ENCODE assay signal across 7 mouse cellular contexts in the genomic region with DNA sequence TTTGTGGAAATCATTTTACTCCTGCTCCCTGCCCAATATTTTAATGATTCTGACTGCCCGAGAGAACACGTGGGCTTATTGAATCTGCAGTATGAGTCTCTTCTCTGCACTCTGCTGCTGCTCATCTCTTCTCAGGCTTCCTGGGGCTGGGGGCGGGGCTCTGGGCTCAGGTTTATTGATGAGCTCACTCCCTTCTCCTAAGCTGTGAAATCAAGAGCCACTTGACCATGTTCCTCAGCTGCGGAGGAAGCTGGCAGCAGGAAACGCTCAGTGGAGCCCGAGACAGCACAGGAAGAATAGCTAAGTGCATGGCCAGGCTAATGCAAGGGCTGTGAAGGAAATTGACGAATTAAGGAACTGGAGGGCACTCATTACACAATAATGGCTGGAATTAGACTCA. TPM values are rescaled to one million over a fixed set of nuclear protein-coding genes. Genes with fewer than 3 reads are reported as not detected.
DNase-seq lines count a peak whose midpoint lies in the region; ATAC-seq and TF ChIP-seq lines count a peak whose summit lies in the region.

No protein-coding gene starts in this region.

- H3K4me3 ChIP-seq in left cerebral cortex, adult 2 months: no peak overlapping the region
- no peak overlapping the region for H3K4me3 ChIP-seq in forebrain, embryonic 13.5 days
- H3K4me3 ChIP-seq in neural tube, embryonic 15.5 days (replicated peaks): no peak overlapping the region
- H3K4me3 ChIP-seq in liver, postnatal 0 days (ENCODE audit: low read depth, low read length): no peak overlapping the region

- intact Hi-C loops in left cerebral cortex, adult 2 months (cut with DNase I): no loop called here

- no peak for TF ChIP-seq EP300 in liver, postnatal 0 days (IDR thresholded peaks at IDR 0.05; ENCODE audit: low read depth)

- ATAC-seq in forebrain, embryonic 13.5 days: peak; percentile 75; the same call in 1 of the 2 replicates
- ATAC-seq in neural tube, embryonic 15.5 days (ENCODE audit: low FRiP score): peak; percentile 75
- no peak for ATAC-seq in liver, postnatal 0 days

- DNase-seq in left cerebral cortex, adult 2 months (ENCODE audit: extremely low spot score in 1 of 2, low spot score in 2 of 2): peak; percentile 29 to 35
- no peak for DNase-seq in left cerebral cortex, adult 11 months (ENCODE audit: low spot score)
- DNase-seq in kidney, postnatal 4 days: peak; percentile 19 to 35
- DNase-seq in liver, postnatal 0 days: no peak
- no peak for DNase-seq in ovary, postnatal 36 days (ENCODE audit: low spot score)

- H3K4me2 ChIP-seq in forebrain, embryonic 13.5 days: no peak overlapping the region
- peak overlapping the region; percentile 35 for H3K4me2 ChIP-seq in neural tube, embryonic 15.5 days
- no peak overlapping the region for H3K4me2 ChIP-seq in liver, postnatal 0 days (ENCODE audit: low read depth, low read length)

- H3K4me1 ChIP-seq in forebrain, embryonic 13.5 days: peaks cover 4% of the 10 kb centered on the region; the same call in 1 of the 2 replicates
- peaks cover 12% of the 10 kb centered on the region for H3K4me1 ChIP-seq in neural tube, embryonic 15.5 days
- no peaks in the 10 kb centered on the region for H3K4me1 ChIP-seq in liver, postnatal 0 days (ENCODE audit: insufficient read depth)

- 24% methylated on average over 7 of the region's 7 CpGs for WGBS in forebrain, embryonic 13.5 days
- WGBS in neural tube, embryonic 15.5 days: 16% methylated on average over 7 of the region's 7 CpGs
- WGBS in liver, postnatal 0 days (ENCODE audit: insufficient replicate concordance): 17% methylated on average over 7 of the region's 7 CpGs

- no peaks in the 10 kb centered on the region for H3K36me3 ChIP-seq in forebrain, embryonic 13.5 days (ENCODE audit: poor library complexity, severe bottlenecking)
- H3K36me3 ChIP-seq in neural tube, embryonic 15.5 days: no peaks in the 10 kb centered on the region
- no peaks in the 10 kb centered on the region for H3K36me3 ChIP-seq in liver, postnatal 0 days (replicated peaks; ENCODE audit: insufficient read depth, low read length)

- H3K9ac ChIP-seq in forebrain, embryonic 13.5 days: no peak overlapping the region
- no peak overlapping the region for H3K9ac ChIP-seq in neural tube, embryonic 15.5 days (replicated peaks)
- H3K9ac ChIP-seq in liver, postnatal 0 days (replicated peaks): no peak overlapping the region

- no peak overlapping the region for H3K27ac ChIP-seq in left cerebral cortex, adult 2 months
- H3K27ac ChIP-seq in forebrain, embryonic 13.5 days: no peak overlapping the region
- H3K27ac ChIP-seq in neural tube, embryonic 15.5 days (replicated peaks): peak overlapping the region; percentile 49
- H3K27ac ChIP-seq in liver, postnatal 0 days (ENCODE audit: low read depth): no peak overlapping the region

- H3K9me3 ChIP-seq in forebrain, embryonic 13.5 days (replicated peaks): no peaks in the 10 kb centered on the region
- H3K9me3 ChIP-seq in neural tube, embryonic 15.5 days (replicated peaks): no peaks in the 10 kb centered on the region
- no peaks in the 10 kb centered on the region for H3K9me3 ChIP-seq in liver, postnatal 0 days (ENCODE audit: low read length)

- H3K27me3 ChIP-seq in forebrain, embryonic 13.5 days: no peaks in the 10 kb centered on the region
- no peaks in the 10 kb centered on the region for H3K27me3 ChIP-seq in neural tube, embryonic 15.5 days (replicated peaks)
- no peaks in the 10 kb centered on the region for H3K27me3 ChIP-seq in liver, postnatal 0 days (ENCODE audit: insufficient read depth, low read length)

- no peak for TF ChIP-seq CTCF in left cerebral cortex, adult 2 months (IDR thresholded peaks at IDR 0.05)
- no peak for TF ChIP-seq CTCF in liver, postnatal 0 days (IDR thresholded peaks at IDR 0.05; ENCODE audit: low read depth)

RNA-seq across cellular contexts. Expression of a gene that starts 56.5 kb away (rescaled TPM):
- total RNA-seq in left cerebral cortex, adult 2 months (2021): 10 to 100 TPM; 10.1 to 12.8 TPM
- 2.3 and 3.1 TPM in 2 replicates for polyA plus RNA-seq in forebrain, embryonic 13.5 days (2015; fragmentation: Nextera tagmentation; extraction: Ambion mirVana)
- 10.0 and 12.9 TPM in 2 replicates for polyA plus RNA-seq in neural tube, embryonic 15.5 days (2015; fragmentation: Nextera tagmentation; extraction: Ambion mirVana)
- not detected in 2 replicates for polyA plus RNA-seq in liver, postnatal 0 days (2015; fragmentation: Nextera tagmentation; extraction: Ambion mirVana)

Comparison
In these comparisons a context has a peak if more than half of its experiments do, and no peak if none do; other contexts are left out.
1. DNase-seq: peak in left cerebral cortex, adult 2 months (2 of 2) and kidney, postnatal 4 days (2 of 2); none in left cerebral cortex, adult 11 months (single experiment), liver, postnatal 0 days (single experiment) and ovary, postnatal 36 days (single experiment).